Mouse (Mus musculus) brain, embryonic 14.5 days (tissue): ENCODE results near the gene Hibch.

Experiments
- CTCF ChIP-seq: fragments of 200-500 bp; IDR thresholded peaks from 2 replicates; pipeline ENCODE4 v1.5.1; 2012; ENCODE audit warnings: inconsistent platforms, mild to moderate bottlenecking, moderate library complexity, borderline replicate concordance; ENCODE audit not compliant: insufficient read depth, insufficient read length; ENCODE audit errors: extremely low read depth
- POLR2A ChIP-seq: fragments of 200-500 bp; IDR thresholded peaks from 2 replicates; pipeline ENCODE4 v1.6.1; 2012; ENCODE audit warnings: mild to moderate bottlenecking, inconsistent platforms, borderline replicate concordance; ENCODE audit not compliant: poor library complexity, insufficient read depth, insufficient read length, severe bottlenecking; ENCODE audit errors: extremely low read depth

- no peak for TF ChIP-seq CTCF
- peak; percentile 52; the same call in 1 of the 2 replicates for TF ChIP-seq POLR2A
Observed at GRCm38 (mm10) chr1:52844782-52845665, at the start of gene Hibch.
